Mouse (Mus musculus) brain, adult 10 weeks (tissue): ENCODE results near the gene Rap1b. TPM values are rescaled to one million over a fixed set of nuclear protein-coding genes. Genes with fewer than 3 reads are reported as not detected.

Experiments
- polyA plus RNA-seq: library from polyadenylated mRNA; stranded (reverse); fragments of 350-450 nt; fragmentation: Illumina TruSeq; extraction: RNeasy Lipid Tissue Mini Kit (QIAGEN cat#74804); gene quantifications from one replicate; pipeline ENCODE4 v1.2.3, GENCODE M21; 2015; ENCODE audit warnings: low read depth, low replicate concordance

Rap1b gene
- polyA plus RNA-seq, result 80.0 TPM

DNA sequence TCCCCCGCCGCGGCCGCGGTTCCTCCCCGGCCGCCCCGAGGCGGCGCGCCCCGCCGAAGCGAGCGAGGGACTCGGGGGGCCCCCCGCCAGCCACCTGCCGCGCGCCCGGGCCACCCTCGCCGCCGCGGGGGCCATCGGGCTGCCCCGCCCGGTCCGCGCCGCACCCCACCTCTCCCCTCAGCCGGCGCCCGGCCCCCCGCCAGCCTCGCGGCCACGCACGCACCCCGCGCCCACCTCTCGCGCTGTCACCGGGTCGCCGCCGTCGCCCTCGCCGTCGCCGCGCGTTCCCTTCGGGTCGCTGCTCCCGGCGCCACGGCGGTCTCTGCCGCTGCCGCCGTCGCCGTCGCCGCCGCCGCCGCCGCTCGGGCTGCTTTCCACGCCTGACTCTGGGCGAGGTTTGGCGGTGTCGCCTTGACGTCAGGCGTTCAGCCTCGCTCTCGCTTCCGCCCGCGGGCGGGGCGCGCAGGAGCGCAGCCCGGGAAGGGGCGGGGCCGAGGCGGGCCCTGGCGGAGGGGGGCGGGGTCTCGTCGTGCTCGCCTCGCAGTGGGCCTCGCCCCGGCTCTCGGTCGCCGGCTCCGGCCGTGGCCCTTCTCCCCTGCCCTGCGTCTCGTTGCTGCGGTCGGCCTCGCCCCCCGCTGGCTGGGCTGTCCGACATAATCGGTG, at the start of gene Rap1b:
Rap1b (minus strand) TSS at position 439 of the 663 bp plus-strand sequence.

GRCm38 (mm10) chr10:117792141-117793091, 53.4 kb downstream of the Rap1b start, which contains the start of gene Nup107:
TSS of gene Nup107 (minus strand) at chr10:117792705.

Other genes starting within 250 kb of the Rap1b start
- gene Cpm, start 216.5 kb downstream of the Rap1b start, polyA plus RNA-seq, result 6.1 TPM
- gene Mdm2, start 135.3 kb downstream of the Rap1b start, polyA plus RNA-seq, result 48.7 TPM
- gene Slc35e3, start 99.7 kb downstream of the Rap1b start, polyA plus RNA-seq, result 25.4 TPM
- 12.8 TPM for gene Nup107, start 53.3 kb downstream of the Rap1b start, polyA plus RNA-seq